Mouse (Mus musculus): ENCODE results near the gene Fam210b. TPM values are rescaled to one million over a fixed set of nuclear protein-coding genes. Genes with fewer than 3 reads are reported as not detected.

The Fam210b gene
- 4.9 and 5.6 TPM in 2 replicates for polyA plus RNA-seq (2012)

DNA sequence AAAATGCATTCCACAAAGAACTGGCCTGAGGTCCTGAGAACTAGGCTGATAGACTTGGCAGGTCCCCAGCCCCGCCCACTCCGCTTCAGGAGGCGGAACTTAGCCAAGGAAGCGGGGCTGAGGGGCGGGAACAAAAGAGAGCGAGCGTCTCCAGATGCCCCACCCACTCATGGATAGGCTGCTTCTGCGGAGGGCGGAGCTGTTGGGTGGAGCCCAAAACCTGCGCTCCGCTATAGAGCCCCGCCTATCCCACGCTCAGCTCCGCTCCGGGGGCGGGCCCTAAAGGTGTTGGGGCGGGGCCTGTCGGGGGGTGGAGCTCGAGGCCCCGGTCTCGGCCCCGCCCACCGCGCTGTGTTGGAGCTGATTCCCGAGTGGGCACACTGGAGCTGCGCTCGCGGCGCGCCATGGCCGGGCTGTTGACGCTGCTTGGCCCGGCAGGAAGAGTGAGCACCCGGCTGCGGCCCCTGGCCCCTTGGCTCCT, at the start of gene Fam210b:
TSS of gene Fam210b (plus strand) at position 308 of the 481 bp plus-strand sequence.

DNA sequence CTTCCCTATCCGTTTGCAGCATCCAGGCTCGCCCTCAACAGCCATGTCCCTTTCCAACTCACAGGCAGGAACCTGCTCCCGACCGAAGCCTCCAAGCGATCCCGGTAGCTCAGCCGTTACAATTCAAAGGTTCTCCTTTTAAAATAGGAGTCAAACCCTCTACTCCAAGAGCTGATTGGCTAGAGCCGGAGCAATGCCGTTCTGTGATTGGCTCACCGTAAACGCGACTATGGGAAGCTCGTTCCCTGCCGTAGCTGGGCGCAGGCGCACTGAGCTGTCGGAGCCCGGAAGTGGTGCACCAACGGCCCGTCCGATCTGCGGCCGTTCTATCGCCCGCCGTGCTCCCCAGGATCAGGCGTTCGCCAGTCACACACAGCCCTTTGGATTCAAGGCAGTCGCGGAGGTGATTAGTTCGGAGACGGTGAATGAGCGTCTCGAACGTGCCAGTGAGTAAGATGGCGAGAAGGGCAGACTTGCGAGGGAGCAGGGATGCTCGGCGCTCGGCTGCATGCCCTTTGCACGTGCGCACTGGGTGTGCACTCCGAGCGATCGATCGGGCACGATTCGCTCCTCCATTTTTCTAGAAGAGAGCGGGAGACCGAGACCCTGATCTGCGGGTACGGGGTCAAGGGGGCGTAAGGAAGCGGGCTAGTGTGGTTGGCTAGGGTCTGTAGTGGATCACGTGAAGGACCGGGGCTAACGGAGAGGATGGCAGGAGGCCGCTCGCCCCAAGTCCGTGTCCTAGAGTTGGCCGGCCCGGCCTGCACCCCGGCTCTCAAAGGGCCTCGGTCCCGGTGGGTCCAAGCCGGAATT, 25.3 kb downstream of the Fam210b start, which contains the start of the genes Aurka and Cstf1:
TSS of gene Aurka (minus strand) at position 125 of the 813 bp plus-strand sequence.
TSS of gene Cstf1 (plus strand) at position 271 of the 813 bp plus-strand sequence.

DNA sequence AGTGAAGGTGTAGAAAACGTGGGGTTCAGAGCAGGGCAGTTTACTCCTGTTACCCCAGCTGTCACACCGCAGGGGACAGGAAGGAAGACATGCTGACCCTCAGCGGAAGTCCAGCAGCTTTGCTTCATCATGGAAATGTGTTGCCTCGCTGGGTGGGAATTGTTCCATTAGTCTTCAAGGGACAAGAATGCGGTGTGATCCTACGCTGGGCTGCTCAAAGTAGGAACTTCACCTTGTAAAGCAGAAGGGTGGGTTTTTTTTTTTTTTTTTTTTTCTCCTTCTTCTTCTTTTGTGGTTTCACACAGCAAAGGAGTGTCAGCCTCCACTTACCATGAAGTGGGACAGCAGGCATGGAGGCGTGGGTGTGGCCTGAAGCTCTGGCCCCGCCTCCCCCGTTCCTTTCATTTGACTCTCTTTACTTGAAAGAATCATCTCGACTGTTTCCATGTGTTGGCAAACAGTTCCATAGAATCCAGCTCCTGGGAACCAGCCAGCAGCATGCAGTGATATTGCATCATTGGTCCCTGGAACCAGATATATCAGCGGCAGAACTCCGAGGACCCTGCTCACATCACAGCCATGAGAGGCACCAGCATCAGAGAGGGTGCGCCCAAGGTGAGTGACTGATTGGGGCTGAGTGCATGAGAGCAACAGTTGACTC, 48.2 kb downstream of the Fam210b start, which contains the start of gene Cass4:
TSS of gene Cass4 (plus strand) at position 404 of the 661 bp plus-strand sequence.

Other genes starting within 250 kb of the Fam210b start
- gene Mc3r, start 97.1 kb upstream of the Fam210b start, polyA plus RNA-seq (2012), result not detected in 2 replicates
- 9.1 and 13.1 TPM in 2 replicates for gene Aurka, start 25.0 kb downstream of the Fam210b start, polyA plus RNA-seq (2012)
- gene Cstf1, start 25.1 kb downstream of the Fam210b start, polyA plus RNA-seq (2012), result 10.3 and 12.0 TPM in 2 replicates
- 0.70 and 0.97 TPM in 2 replicates for gene Cass4, start 48.2 kb downstream of the Fam210b start, polyA plus RNA-seq (2012)
- 46.0 and 61.6 TPM in 2 replicates for gene Rtf2, start 95.0 kb downstream of the Fam210b start, polyA plus RNA-seq (2012)
- gene Gcnt7, start 113.0 kb downstream of the Fam210b start, polyA plus RNA-seq (2012), result not detected in 2 replicates
- 0.30 and 0.57 TPM in 2 replicates for gene Fam209, start 127.0 kb downstream of the Fam210b start, polyA plus RNA-seq (2012)
- 0.12 TPM in 1 of 2 replicates, not detected in the other for gene Tfap2c, start 204.0 kb downstream of the Fam210b start, polyA plus RNA-seq (2012)

Data from megakaryocyte-erythroid progenitor cell, adult 5 weeks (primary cell).